Mouse (Mus musculus) bone marrow, adult 2 months (tissue): ENCODE data around the gene D930020B18Rik.

Source experiments
- CTCF ChIP-seq: fragments of 200-500 bp; IDR thresholded peaks from 2 replicates; pipeline ENCODE4 v1.5.1; 2011; ENCODE audit warnings: low read length, control low read depth; ENCODE audit not compliant: control insufficient read depth, insufficient read depth
- POLR2A ChIP-seq: fragments of 200-500 bp; IDR thresholded peaks from 2 replicates; pipeline ENCODE4 v1.6.1; 2011; ENCODE audit warnings: low read depth, mild to moderate bottlenecking, control low read depth, low read length, borderline replicate concordance; ENCODE audit not compliant: control insufficient read depth

DNA sequence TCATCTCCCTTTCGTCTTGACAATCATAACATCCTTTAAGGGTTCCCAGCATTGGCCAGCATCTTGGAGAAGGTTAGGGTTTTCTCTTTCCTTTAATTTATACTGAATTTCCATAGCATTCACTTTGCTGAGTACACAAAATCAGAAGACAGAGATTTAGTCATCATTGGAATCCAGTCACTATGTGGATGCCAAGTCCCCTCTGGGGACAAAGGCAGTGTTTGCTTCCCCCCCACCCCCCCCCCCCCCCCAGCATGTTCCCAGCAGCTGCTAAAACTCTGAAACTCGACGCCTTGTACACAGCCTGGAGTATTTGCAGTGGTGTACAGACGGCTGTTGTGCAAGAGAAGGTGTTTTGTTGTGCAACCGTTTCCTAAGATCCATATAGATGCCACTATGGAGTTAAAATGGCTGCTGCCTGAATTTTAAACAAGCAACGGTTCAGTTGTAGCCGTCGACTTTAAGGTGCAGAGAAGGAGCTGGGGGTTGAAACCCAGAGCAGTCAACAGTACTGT is 24.3 kb downstream of the D930020B18Rik start:
- no peak for TF ChIP-seq CTCF
- TF ChIP-seq POLR2A: no peak
